Mouse (Mus musculus) lung, embryonic 14.5 days (tissue): ENCODE measurements around the gene Srpk2. TPM values are rescaled to one million over a fixed set of nuclear protein-coding genes. Genes with fewer than 3 reads are reported as not detected.
"Not testable (repeated sequence)": the region's sequence is repeated elsewhere in the genome, so short reads cannot be mapped to it uniquely, and the experiment has no call there.

ENCODE experiments used
- ATAC-seq: fragments of 200-750 bp; cut with Nextera tagmentation; 2 replicates; pipeline ENCODE4 v1.8.0; 2017; ENCODE audit warnings: mild to moderate bottlenecking, moderate TSS enrichment, moderate library complexity; ENCODE audit not compliant: insufficient read depth
- DNase-seq: peaks from one replicate; pipeline ENCODE4 v3.0.0-alpha.2; 2015
- H3K27ac ChIP-seq: fragments of 300-500 bp; sonication (generic); 2 replicates; pipeline ENCODE4 v1.5.1; 2014; ENCODE audit warnings: low read depth, mild to moderate bottlenecking, moderate library complexity
- H3K27me3 ChIP-seq: fragments of 300-500 bp; sonication (generic); 2 replicates; pipeline ENCODE4 v1.6.1; 2014; ENCODE audit warnings: low read length, control low read depth; ENCODE audit not compliant: insufficient read depth
- H3K36me3 ChIP-seq: fragments of 300-500 bp; sonication (generic); 2 replicates; pipeline ENCODE4 v1.6.1; 2014; ENCODE audit warnings: control low read depth; ENCODE audit not compliant: insufficient read depth
- H3K4me1 ChIP-seq: fragments of 300-500 bp; sonication (generic); 2 replicates; pipeline ENCODE4 v1.6.1; 2014; ENCODE audit warnings: antibody characterized with exemption, control low read depth; ENCODE audit not compliant: insufficient read depth
- H3K4me2 ChIP-seq: fragments of 300-500 bp; sonication (generic); 2 replicates; pipeline ENCODE4 v1.6.1; 2014; ENCODE audit warnings: mild to moderate bottlenecking
- H3K4me3 ChIP-seq: fragments of 300-500 bp; sonication (generic); 2 replicates; pipeline ENCODE4 v1.5.1; 2014; ENCODE audit warnings: low read depth, low read length
- H3K9ac ChIP-seq: fragments of 300-500 bp; sonication (generic); 2 replicates; pipeline ENCODE4 v1.6.1; 2014
- H3K9me3 ChIP-seq: fragments of 300-500 bp; sonication (generic); 2 replicates; pipeline ENCODE4 v1.6.1; 2016; ENCODE audit warnings: low read depth, low read length, control low read depth
- CTCF ChIP-seq: IDR thresholded peaks from 2 replicates; pipeline ENCODE4 v1.5.1; 2016; ENCODE audit warnings: antibody characterized with exemption, low read depth
- WGBS: fragments of 180-500 bp; shearing (Covaris S2); extraction: QIAGEN DNeasy Blood & Tissue Kit; methylation state at CpG from one replicate; pipeline ENCODE4 v1.1.7; 2014; 5-methylcytosine and 5-hydroxymethylcytosine counted together
- polyA plus RNA-seq: library from polyadenylated mRNA; unstranded; fragments of >200 nt; fragmentation: Nextera tagmentation; extraction: Ambion mirVana; gene quantifications from 2 replicates; pipeline ENCODE4 v1.2.1, GENCODE M21; 2014

The Srpk2 gene
- polyA plus RNA-seq, 1 experiment from 2014 or later: 49.2 TPM

DNA sequence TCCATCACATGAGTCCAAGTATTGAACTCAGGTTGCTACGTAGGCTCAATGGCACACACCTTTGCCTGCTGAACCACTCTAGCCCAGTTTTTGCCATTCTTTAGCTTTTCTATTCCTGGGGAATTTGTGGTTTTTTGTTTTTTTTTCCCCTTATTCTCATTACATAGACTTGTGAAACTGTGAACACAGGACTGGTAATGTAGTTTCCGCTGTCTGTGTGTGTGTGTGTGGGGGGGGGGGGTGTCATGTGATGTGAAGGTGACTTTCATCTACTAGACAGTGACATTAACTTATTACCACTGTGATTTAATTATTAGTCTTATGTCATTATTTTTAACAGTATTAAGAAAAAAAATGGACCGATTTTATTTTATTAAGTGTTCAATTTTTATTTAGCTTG lies 220.2 kb downstream of the Srpk2 start:
- Histone ChIP-seq H3K27ac (no peak overlapping the region), H3K9ac (no peak overlapping the region), H3K9me3 (no peaks in the 10 kb centered on the region), H3K4me3 (no peak overlapping the region), H3K27me3 (no peaks in the 10 kb centered on the region), H3K36me3 (peaks cover 56% of the 10 kb centered on the region), H3K4me2 (no peak overlapping the region), H3K4me1 (no peaks in the 10 kb centered on the region)
- no peak for TF ChIP-seq CTCF
- ATAC-seq (no peak), DNase-seq (no peak)
- WGBS: 94% methylated on average over 3 of the region's 3 CpGs

- no peaks in the 10 kb centered on the region for H3K27me3 ChIP-seq
- peaks cover 50% of the 10 kb centered on the region for H3K36me3 ChIP-seq
- no peak overlapping the region for H3K9ac ChIP-seq
- DNase-seq: no peak
- 56% methylated on average over 2 of the region's 2 CpGs for WGBS
- no peaks in the 10 kb centered on the region for H3K9me3 ChIP-seq
- H3K4me2 ChIP-seq: no peak overlapping the region
- no peak for TF ChIP-seq CTCF
- no peak for ATAC-seq
- H3K4me3 ChIP-seq: no peak overlapping the region
- H3K4me1 ChIP-seq: no peaks in the 10 kb centered on the region
- no peak overlapping the region for H3K27ac ChIP-seq
Observed at GRCm38 (mm10) chr5:23461688-23462087, 222.7 kb downstream of the Srpk2 start.

DNA sequence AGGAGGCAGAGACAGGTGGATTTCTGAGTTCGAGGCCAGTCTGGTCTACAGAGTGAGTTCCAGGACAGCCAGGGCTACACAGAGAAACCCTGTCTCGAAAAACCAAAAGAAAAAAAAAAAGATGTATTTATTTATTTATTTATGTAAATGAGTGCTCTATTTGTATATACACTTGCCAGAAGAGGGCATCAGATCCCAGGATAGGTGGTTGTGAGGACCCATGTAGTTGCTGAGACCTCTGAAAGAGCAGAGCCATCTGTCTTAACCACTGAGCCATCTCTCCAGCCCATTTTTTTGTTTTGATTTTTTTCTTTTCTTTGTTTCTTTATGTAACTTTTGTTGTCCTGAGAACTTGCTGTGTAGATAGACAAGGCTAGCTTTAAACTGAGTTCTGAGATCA lies 230.9 kb downstream of the Srpk2 start:
- not testable (repeated sequence) for H3K27me3 ChIP-seq, H3K9ac ChIP-seq, H3K4me1 ChIP-seq, H3K27ac ChIP-seq, H3K4me3 ChIP-seq, DNase-seq, H3K9me3 ChIP-seq, H3K4me2 ChIP-seq, ATAC-seq
- 93% methylated on average over 2 of the region's 2 CpGs for WGBS
- H3K36me3 ChIP-seq: peaks cover 55% of the 10 kb centered on the region

Other genes starting within 250 kb of the Srpk2 start
- gene Pus7, start 99.1 kb upstream of the Srpk2 start, polyA plus RNA-seq: 34.1 and 37.2 TPM in 2 replicates
- 28.1 and 32.7 TPM in 2 replicates for gene Rint1, start 103.1 kb upstream of the Srpk2 start, polyA plus RNA-seq
- gene Tomm7, start 159.5 kb upstream of the Srpk2 start, polyA plus RNA-seq: 108 and 112 TPM in 2 replicates